Mouse (Mus musculus) neural tube, embryonic 11.5 days (tissue): ENCODE data around the gene St6gal1. TPM values are rescaled to one million over a fixed set of nuclear protein-coding genes. Genes with fewer than 3 reads are reported as not detected.

ENCODE experiments used
- ATAC-seq: fragments of 200-750 bp; cut with Nextera tagmentation; 2 replicates; pipeline ENCODE4 v1.8.0; 2017; ENCODE audit warnings: moderate number of reproducible peaks, mild to moderate bottlenecking, moderate TSS enrichment, moderate library complexity; ENCODE audit not compliant: insufficient read depth, low FRiP score, low TSS enrichment
- DNase-seq: peaks from one replicate; pipeline ENCODE4 v3.0.0-alpha.2; 2015; ENCODE audit warnings: low spot score
- H3K27ac ChIP-seq: fragments of 300-500 bp; sonication (generic); 2 replicates; pipeline ENCODE4 v1.5.1; 2014; ENCODE audit warnings: low read depth, mild to moderate bottlenecking, low read length
- H3K27me3 ChIP-seq: fragments of 300-500 bp; sonication (generic); 2 replicates; pipeline ENCODE4 v1.6.1; 2014; ENCODE audit warnings: mild to moderate bottlenecking, low read length, mixed read lengths; ENCODE audit not compliant: control insufficient read depth, insufficient read depth
- H3K36me3 ChIP-seq: fragments of 300-500 bp; sonication (generic); 2 replicates; pipeline ENCODE4 v1.6.1; 2014; ENCODE audit warnings: mild to moderate bottlenecking, low read length, moderate library complexity, mixed read lengths; ENCODE audit not compliant: control insufficient read depth, insufficient read depth
- H3K4me1 ChIP-seq: fragments of 300-500 bp; sonication (generic); 2 replicates; pipeline ENCODE4 v1.6.1; 2014; ENCODE audit warnings: low read length, mixed read lengths; ENCODE audit not compliant: control insufficient read depth, insufficient read depth
- H3K4me2 ChIP-seq: fragments of 300-500 bp; sonication (generic); 2 replicates; pipeline ENCODE4 v1.6.1; 2014; ENCODE audit warnings: low read depth, mild to moderate bottlenecking, moderate library complexity
- H3K4me3 ChIP-seq: fragments of 300-500 bp; sonication (generic); 2 replicates; pipeline ENCODE4 v1.5.1; 2014; ENCODE audit warnings: low read depth, low read length
- H3K9ac ChIP-seq: fragments of 300-500 bp; sonication (generic); 2 replicates; pipeline ENCODE4 v1.6.1; 2014; ENCODE audit warnings: mild to moderate bottlenecking, low read length
- H3K9me3 ChIP-seq: fragments of 300-500 bp; sonication (generic); 2 replicates; pipeline ENCODE4 v1.6.1; 2016; ENCODE audit warnings: low read length; ENCODE audit not compliant: control insufficient read depth
- WGBS: fragments of 180-500 bp; shearing (Covaris S2); extraction: QIAGEN DNeasy Blood & Tissue Kit; methylation state at CpG from one replicate; pipeline ENCODE4 v1.1.7; 2014; 5-methylcytosine and 5-hydroxymethylcytosine counted together
- polyA plus RNA-seq: library from polyadenylated mRNA; unstranded; fragments of >200 nt; fragmentation: Nextera tagmentation; extraction: Ambion mirVana; gene quantifications from 2 replicates; pipeline ENCODE4 v1.2.1, GENCODE M21; 2014

St6gal1 gene
- polyA plus RNA-seq, 1 experiment from 2014 or later = 39.7 TPM

GRCm38 (mm10) chr16:23214314-23214713 is 10.2 kb upstream of the St6gal1 start:
- H3K27ac ChIP-seq = no peak overlapping the region
- H3K4me1 ChIP-seq = no peaks in the 10 kb centered on the region
- ATAC-seq (no peak), DNase-seq (no peak)
- H3K27me3 ChIP-seq = no peaks in the 10 kb centered on the region
- no peak overlapping the region for H3K4me2 ChIP-seq
- H3K9ac ChIP-seq = no peak overlapping the region
- H3K4me3 ChIP-seq = no peak overlapping the region
- WGBS = 81% methylated on average over 7 of the region's 7 CpGs
- H3K36me3 ChIP-seq = no peaks in the 10 kb centered on the region
- H3K9me3 ChIP-seq = no peaks in the 10 kb centered on the region

GRCm38 (mm10) chr16:23215241-23215900 is 9.2 kb upstream of the St6gal1 start:
- Histone ChIP-seq H3K27me3 (no peaks in the 10 kb centered on the region), H3K4me1 (no peaks in the 10 kb centered on the region), H3K27ac (no peak overlapping the region), H3K4me2 (no peak overlapping the region), H3K9me3 (no peaks in the 10 kb centered on the region), H3K36me3 (no peaks in the 10 kb centered on the region), H3K9ac (no peak overlapping the region), H3K4me3 (no peak overlapping the region)
- DNase-seq (no peak), ATAC-seq (no peak)
- 90% methylated on average over 5 of the region's 5 CpGs for WGBS

GRCm38 (mm10) chr16:23216366-23216765 is 8.2 kb upstream of the St6gal1 start:
- 80% methylated on average over 9 of the region's 9 CpGs for WGBS

GRCm38 (mm10) chr16:23218313-23218712 is 6.2 kb upstream of the St6gal1 start:
- no peak for DNase-seq
- WGBS = 65% methylated on average over 7 of the region's 7 CpGs
- no peaks in the 10 kb centered on the region for H3K27me3 ChIP-seq

More at GRCm38 (mm10) chr16:23216366-23216765, 8.2 kb upstream of the St6gal1 start:
- no peak overlapping the region for H3K27ac ChIP-seq
- H3K27me3 ChIP-seq = no peaks in the 10 kb centered on the region
- no peak overlapping the region for H3K9ac ChIP-seq
- DNase-seq (no peak), ATAC-seq (no peak)
- H3K4me3 ChIP-seq = no peak overlapping the region
- H3K4me1 ChIP-seq = no peaks in the 10 kb centered on the region
- no peaks in the 10 kb centered on the region for H3K36me3 ChIP-seq
- no peak overlapping the region for H3K4me2 ChIP-seq
- no peaks in the 10 kb centered on the region for H3K9me3 ChIP-seq

GRCm38 (mm10) chr16:23223166-23223870 is 1.2 kb upstream of the St6gal1 start:
- no peaks in the 10 kb centered on the region for H3K27me3 ChIP-seq
- no peaks in the 10 kb centered on the region for H3K36me3 ChIP-seq
- H3K4me3 ChIP-seq = no peak overlapping the region
- no peak overlapping the region for H3K4me2 ChIP-seq
- 72% methylated on average over 12 of the region's 12 CpGs for WGBS
- H3K9ac ChIP-seq = no peak overlapping the region
- ATAC-seq (no peak), DNase-seq (no peak)
- no peaks in the 10 kb centered on the region for H3K9me3 ChIP-seq
- H3K4me1 ChIP-seq = peaks cover 11% of the 10 kb centered on the region
- no peak overlapping the region for H3K27ac ChIP-seq

More at GRCm38 (mm10) chr16:23218313-23218712, 6.2 kb upstream of the St6gal1 start:
- H3K36me3 ChIP-seq = no peaks in the 10 kb centered on the region
- H3K4me3 ChIP-seq = no peak overlapping the region
- no peak for ATAC-seq
- H3K9ac ChIP-seq = no peak overlapping the region
- H3K27ac ChIP-seq = no peak overlapping the region
- H3K4me1 ChIP-seq = no peaks in the 10 kb centered on the region
- no peaks in the 10 kb centered on the region for H3K9me3 ChIP-seq
- H3K4me2 ChIP-seq = no peak overlapping the region

GRCm38 (mm10) chr16:23223871-23224469 is 570 bp upstream of the St6gal1 start:
- H3K9me3 ChIP-seq = no peaks in the 10 kb centered on the region
- H3K4me3 ChIP-seq = peak overlapping the region; percentile 77; the same call in 1 of the 2 replicates
- ATAC-seq (no peak), DNase-seq (no peak)
- no peaks in the 10 kb centered on the region for H3K36me3 ChIP-seq
- H3K27ac ChIP-seq = no peak overlapping the region
- H3K4me1 ChIP-seq = peaks cover 11% of the 10 kb centered on the region
- peak overlapping the region; percentile 98 for H3K9ac ChIP-seq
- peak overlapping the region; percentile 92 for H3K4me2 ChIP-seq
- 38% methylated on average over 12 of the region's 12 CpGs for WGBS
- H3K27me3 ChIP-seq = no peaks in the 10 kb centered on the region

GRCm38 (mm10) chr16:23225069-23225721 is 655 bp downstream of the St6gal1 start:
- Histone ChIP-seq H3K9me3 (no peaks in the 10 kb centered on the region), H3K36me3 (no peaks in the 10 kb centered on the region), H3K4me1 (peaks cover 14% of the 10 kb centered on the region), H3K27me3 (no peaks in the 10 kb centered on the region), H3K9ac (peak overlapping the region; percentile 98), H3K27ac (peak overlapping the region; percentile 87), H3K4me3 (peak overlapping the region; percentile 77), H3K4me2 (peak overlapping the region; percentile 92)
- DNase-seq = peak; percentile 77
- WGBS = under 1% methylated on average over 46 of the region's 46 CpGs
- ATAC-seq = peak; percentile 78

- Histone ChIP-seq H3K4me3 (peak overlapping the region; percentile 77), H3K4me2 (peak overlapping the region; percentile 92), H3K27ac (peak overlapping the region; percentile 87), H3K9me3 (no peaks in the 10 kb centered on the region), H3K4me1 (peaks cover 14% of the 10 kb centered on the region), H3K36me3 (no peaks in the 10 kb centered on the region), H3K27me3 (no peaks in the 10 kb centered on the region), H3K9ac (peak overlapping the region; percentile 98)
- DNase-seq (peak; percentile 55), ATAC-seq (peak; percentile 11)
- under 1% methylated on average over 28 of the region's 28 CpGs for WGBS
These were observed 1.5 kb downstream of the St6gal1 start for GRCm38 (mm10) chr16:23225821-23226600.
